Mouse (Mus musculus) heart, embryonic 14.5 days (tissue): ENCODE data around the gene Coq10a. TPM values are rescaled to one million over a fixed set of nuclear protein-coding genes. Genes with fewer than 3 reads are reported as not detected.
A peak's percentile ranks its signal among the peaks of the same experiment; 100 is the strongest.
"Not testable (repeated sequence)": the region's sequence is repeated elsewhere in the genome, so short reads cannot be mapped to it uniquely, and the experiment has no call there.

Experiments
- ATAC-seq: fragments of 200-750 bp; cut with Nextera tagmentation; 2 replicates; pipeline ENCODE4 v1.8.0; 2017; ENCODE audit warnings: low read depth, moderate TSS enrichment; ENCODE audit not compliant: insufficient number of reproducible peaks, insufficient read depth, low FRiP score
- H3K27ac ChIP-seq, 2 experiments: fragments of 200-500 bp in 1 of 2; fragments of 300-500 bp in 1 of 2; sonication (generic) in 1 of 2; replicated peaks in 1 of 2; 2 replicates each; pipeline ENCODE4 v1.5.1; 2012 to 2014; ENCODE audit warnings: low read depth in 2 of 2, low read length in 2 of 2, control low read depth in 1 of 2, mild to moderate bottlenecking in 1 of 2, mixed read lengths in 1 of 2; ENCODE audit not compliant: control insufficient read depth in 1 of 2, insufficient read depth in 1 of 2
- H3K27me3 ChIP-seq: fragments of 300-500 bp; sonication (generic); 2 replicates; pipeline ENCODE4 v1.6.1; 2014; ENCODE audit warnings: mild to moderate bottlenecking, low read length, control low read depth; ENCODE audit not compliant: control insufficient read depth, insufficient read depth
- H3K36me3 ChIP-seq: fragments of 300-500 bp; sonication (generic); 2 replicates; pipeline ENCODE4 v1.6.1; 2014; ENCODE audit warnings: mild to moderate bottlenecking, control low read depth, low read length, mixed read lengths; ENCODE audit not compliant: control insufficient read depth, insufficient read depth
- H3K4me1 ChIP-seq, 2 experiments: fragments of 200-500 bp in 1 of 2; fragments of 300-500 bp in 1 of 2; sonication (generic) in 1 of 2; 2 replicates each; pipeline ENCODE4 v1.6.1; 2012 to 2014; ENCODE audit warnings: low read length in 2 of 2, control low read depth in 1 of 2, mixed read lengths in 1 of 2; ENCODE audit not compliant: control insufficient read depth in 2 of 2, insufficient read depth in 2 of 2
- H3K4me2 ChIP-seq: fragments of 300-500 bp; sonication (generic); 2 replicates; pipeline ENCODE4 v1.6.1; 2014; ENCODE audit warnings: mild to moderate bottlenecking, low read length
- H3K4me3 ChIP-seq, 2 experiments: fragments of 200-500 bp in 1 of 2; fragments of 300-500 bp in 1 of 2; sonication (generic) in 1 of 2; 2 replicates each; pipeline ENCODE4 v1.5.1; 2012 to 2014; ENCODE audit warnings: low read length in 2 of 2, mild to moderate bottlenecking in 2 of 2, control low read depth in 1 of 2, low read depth in 1 of 2, moderate library complexity in 1 of 2; ENCODE audit not compliant: control insufficient read depth in 1 of 2, insufficient read depth in 1 of 2
- H3K9ac ChIP-seq: fragments of 300-500 bp; sonication (generic); 2 replicates; pipeline ENCODE4 v1.6.1; 2014; ENCODE audit warnings: mild to moderate bottlenecking, low read length
- H3K9me3 ChIP-seq: fragments of 300-500 bp; sonication (generic); 2 replicates; pipeline ENCODE4 v1.6.1; 2016; ENCODE audit warnings: low read length, control low read depth; ENCODE audit not compliant: control insufficient read depth
- WGBS: fragments of 180-500 bp; shearing (Covaris S2); extraction: QIAGEN DNeasy Blood & Tissue Kit; methylation state at CpG from one replicate; pipeline ENCODE4 v1.1.7; 2014; 5-methylcytosine and 5-hydroxymethylcytosine counted together
- polyA plus RNA-seq: library from polyadenylated mRNA; unstranded; fragments of >200 nt; fragmentation: Nextera tagmentation; extraction: Ambion mirVana; gene quantifications from 2 replicates; pipeline ENCODE4 v1.2.1, GENCODE M21; 2014

The Coq10a gene
- polyA plus RNA-seq, 1 experiment from 2014 or later = 23.5 TPM

DNA sequence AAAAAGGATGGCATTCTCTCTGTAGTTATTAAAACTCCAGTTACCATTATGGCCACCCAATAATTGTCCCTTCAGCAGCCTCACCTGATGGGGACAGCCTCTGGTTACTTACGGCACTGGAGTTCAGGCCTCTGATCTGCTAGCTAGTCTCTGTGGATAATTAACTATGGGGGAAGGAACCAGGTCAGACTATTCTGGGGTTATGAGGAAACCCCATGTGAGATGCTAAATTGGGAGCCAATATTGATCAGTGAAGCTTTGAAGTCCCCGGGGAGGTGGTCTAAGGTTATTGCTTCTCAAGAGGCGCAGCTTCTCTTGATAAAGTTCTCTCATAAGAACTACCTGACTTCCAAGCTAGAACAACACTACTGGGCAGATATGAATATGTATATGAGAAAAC lies 32.6 kb downstream of the Coq10a start:
- Histone ChIP-seq H3K36me3 (peaks cover 10% of the 10 kb centered on the region; the same call in 1 of the 2 replicates), H3K27me3 (no peaks in the 10 kb centered on the region), H3K9me3 (no peaks in the 10 kb centered on the region), H3K9ac (no peak overlapping the region), H3K27ac (peak overlapping the region; percentile 41 to 96; a peak in 1 of 4 replicates), H3K4me1 (peaks cover 8 to 29% of the 10 kb centered on the region in 2 experiments), H3K4me3 (no peak overlapping the region), H3K4me2 (no peak overlapping the region)
- 83% methylated on average over 3 of the region's 3 CpGs for whole genome bisulfite sequencing
- ATAC-seq = no peak

DNA sequence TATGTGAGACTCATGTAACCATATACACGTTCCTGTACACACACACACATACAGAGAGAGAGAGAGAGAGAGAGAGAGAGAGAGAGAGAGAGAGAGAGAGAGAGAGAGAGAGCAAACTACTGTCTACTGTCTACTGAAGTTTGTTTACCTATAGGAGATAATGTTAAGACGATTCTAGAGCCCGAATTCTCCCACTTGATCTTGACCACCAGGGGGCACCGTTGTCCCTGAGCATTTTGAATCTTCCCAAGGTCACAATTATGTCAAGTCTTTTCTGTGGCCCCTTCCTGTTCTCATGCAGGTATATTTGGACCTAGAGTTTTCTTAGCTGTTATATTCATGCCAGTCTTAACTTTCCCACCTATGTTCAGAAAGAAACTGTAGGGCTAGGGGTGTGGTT lies 33.2 kb downstream of the Coq10a start:
- WGBS = 2% methylated on average over 4 of the region's 4 CpGs
- H3K27ac ChIP-seq = peak overlapping the region; percentile 41 to 96; a peak in 2 of 4 replicates
- H3K4me3 ChIP-seq = no peak overlapping the region
- peaks cover 10% of the 10 kb centered on the region; the same call in 1 of the 2 replicates for H3K36me3 ChIP-seq
- ATAC-seq = no peak
- H3K9ac ChIP-seq = no peak overlapping the region
- H3K4me1 ChIP-seq = peaks cover 8 to 27% of the 10 kb centered on the region in 2 experiments
- no peaks in the 10 kb centered on the region for H3K9me3 ChIP-seq
- no peak overlapping the region for H3K4me2 ChIP-seq
- H3K27me3 ChIP-seq = no peaks in the 10 kb centered on the region

DNA sequence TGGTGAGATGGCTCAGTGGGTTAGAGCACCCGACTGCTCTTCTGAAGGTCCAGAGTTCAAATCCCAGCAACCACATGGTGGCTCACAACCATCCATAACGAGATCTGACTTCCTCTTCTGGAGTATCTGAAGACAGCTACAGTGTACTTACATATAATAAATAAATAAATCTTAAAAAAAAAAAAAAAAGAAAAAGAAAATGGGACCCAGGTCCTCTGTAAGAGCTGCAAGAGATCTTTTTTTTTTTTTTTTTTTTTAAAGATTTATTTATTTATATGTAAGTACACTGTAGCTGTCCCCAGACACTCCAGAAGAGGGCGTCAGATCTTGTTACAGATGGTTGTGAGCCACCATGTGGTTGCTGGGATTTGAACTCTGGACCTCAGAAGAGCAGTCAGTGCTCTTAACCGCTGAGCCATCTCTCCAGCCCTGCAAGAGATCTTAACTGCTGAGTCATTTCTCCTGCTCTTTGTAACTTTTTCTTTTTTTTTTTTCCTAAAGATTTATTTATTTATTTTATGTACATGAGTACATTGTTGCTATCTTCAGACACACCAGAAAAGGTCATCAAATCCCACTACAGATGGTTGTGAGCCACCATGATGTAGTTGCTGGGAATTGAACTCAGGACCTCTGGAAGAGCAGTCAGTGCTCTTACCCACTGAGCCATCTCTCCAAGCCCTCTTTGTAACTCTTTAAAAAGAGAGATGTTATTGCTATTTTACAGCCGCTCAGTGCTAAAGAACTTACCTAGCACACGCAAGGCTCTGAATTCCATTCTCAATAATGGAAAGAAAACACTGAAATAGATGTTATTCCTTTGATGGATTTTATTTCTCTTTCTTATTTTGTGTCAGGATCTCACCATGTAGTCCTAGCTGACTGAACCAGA lies 36.2 kb downstream of the Coq10a start:
- not testable (repeated sequence) for H3K9me3 ChIP-seq, H3K9ac ChIP-seq, H3K27ac ChIP-seq, H3K4me2 ChIP-seq, ATAC-seq, H3K27me3 ChIP-seq, H3K4me3 ChIP-seq
- 75% methylated on average over 6 of the region's 6 CpGs for WGBS
- peaks cover 5 to 10% of the 10 kb centered on the region in 2 experiments; a peak in 3 of 4 replicates for H3K4me1 ChIP-seq
- peaks cover 16% of the 10 kb centered on the region for H3K36me3 ChIP-seq

DNA sequence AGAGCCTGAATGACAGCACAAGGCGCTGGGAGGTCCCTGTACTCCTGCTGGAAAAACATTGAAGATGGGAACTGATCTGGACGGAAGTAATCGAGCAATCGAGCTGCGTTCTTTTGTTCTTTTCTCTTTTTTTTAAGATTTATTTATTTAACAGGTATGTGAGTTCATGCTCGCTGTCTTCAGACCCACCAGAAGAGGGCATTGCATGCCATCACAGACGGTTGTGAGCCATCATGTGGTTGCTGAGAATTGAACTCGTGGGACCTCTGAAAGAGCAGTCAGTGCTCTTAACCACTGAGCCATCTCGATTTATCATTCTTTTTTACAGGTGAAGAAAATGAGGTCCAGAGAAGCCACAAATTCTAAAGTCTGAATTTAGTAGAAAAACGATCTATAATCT lies 41.2 kb downstream of the Coq10a start:
- WGBS = 91% methylated on average over 10 of the region's 10 CpGs
- ATAC-seq = no peak

DNA sequence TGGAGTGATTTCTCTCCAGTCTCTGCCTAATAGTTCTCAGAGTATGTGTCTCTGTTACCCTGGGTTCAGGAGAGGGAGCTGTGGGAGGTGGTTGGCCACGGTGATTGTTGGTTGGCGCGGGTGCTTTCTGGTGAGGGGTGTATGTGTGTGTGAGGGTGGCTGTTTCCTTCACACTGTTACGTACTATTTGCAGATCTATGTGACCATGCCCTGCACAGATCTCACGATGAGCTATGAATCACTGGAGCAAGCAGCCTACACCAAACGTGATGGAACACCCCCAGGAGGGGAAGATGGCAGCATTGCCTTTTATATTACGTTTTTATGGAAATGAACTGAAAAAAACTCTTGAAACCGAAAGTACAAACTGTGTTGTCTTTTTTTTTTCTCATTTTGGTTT lies 42.0 kb downstream of the Coq10a start:
- Histone ChIP-seq H3K9ac (no peak overlapping the region), H3K9me3 (no peaks in the 10 kb centered on the region), H3K4me2 (no peak overlapping the region), H3K4me3 (no peak overlapping the region), H3K36me3 (peaks cover 49% of the 10 kb centered on the region), H3K27me3 (no peaks in the 10 kb centered on the region), H3K27ac (no peak overlapping the region), H3K4me1 (peaks cover 5 to 10% of the 10 kb centered on the region in 2 experiments)
- no peak for ATAC-seq
- WGBS = 91% methylated on average over 8 of the region's 8 CpGs

More for the DNA sequence above, 41.2 kb downstream of the Coq10a start:
- Histone ChIP-seq H3K36me3 (peaks cover 49% of the 10 kb centered on the region), H3K4me1 (peaks cover 5 to 9% of the 10 kb centered on the region in 2 experiments), H3K9ac (no peak overlapping the region), H3K4me3 (no peak overlapping the region), H3K4me2 (no peak overlapping the region), H3K9me3 (no peaks in the 10 kb centered on the region), H3K27ac (no peak overlapping the region), H3K27me3 (no peaks in the 10 kb centered on the region)

DNA sequence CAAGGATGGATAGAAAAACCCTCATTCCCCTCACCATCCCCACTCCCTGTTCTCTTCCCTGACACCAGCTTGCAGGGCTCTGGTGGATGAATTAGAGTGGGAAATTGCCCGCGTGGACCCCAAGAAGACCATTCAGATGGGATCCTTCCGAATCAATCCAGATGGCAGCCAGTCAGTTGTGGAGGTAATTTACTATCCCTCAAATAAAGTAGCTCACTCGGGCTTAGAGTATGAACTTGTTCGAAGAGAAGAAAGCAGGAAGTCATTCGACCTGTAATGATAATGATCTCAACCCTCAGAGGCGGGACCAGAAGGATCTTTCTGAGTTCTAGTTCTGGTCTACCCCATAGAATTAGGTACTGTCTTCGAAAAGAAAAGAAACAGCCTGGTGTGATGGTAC lies 45.3 kb downstream of the Coq10a start:
- WGBS = 78% methylated on average over 8 of the region's 8 CpGs
- no peaks in the 10 kb centered on the region for H3K27me3 ChIP-seq
- H3K27ac ChIP-seq = no peak overlapping the region
- peak overlapping the region; percentile 73 for H3K4me2 ChIP-seq
- peak overlapping the region; percentile 96 for H3K9ac ChIP-seq
- peaks cover 7 to 17% of the 10 kb centered on the region in 2 experiments for H3K4me1 ChIP-seq
- no peak for ATAC-seq
- H3K36me3 ChIP-seq = peaks cover 68% of the 10 kb centered on the region
- no peaks in the 10 kb centered on the region for H3K9me3 ChIP-seq
- peak overlapping the region; percentile 82 to 87 for H3K4me3 ChIP-seq

DNA sequence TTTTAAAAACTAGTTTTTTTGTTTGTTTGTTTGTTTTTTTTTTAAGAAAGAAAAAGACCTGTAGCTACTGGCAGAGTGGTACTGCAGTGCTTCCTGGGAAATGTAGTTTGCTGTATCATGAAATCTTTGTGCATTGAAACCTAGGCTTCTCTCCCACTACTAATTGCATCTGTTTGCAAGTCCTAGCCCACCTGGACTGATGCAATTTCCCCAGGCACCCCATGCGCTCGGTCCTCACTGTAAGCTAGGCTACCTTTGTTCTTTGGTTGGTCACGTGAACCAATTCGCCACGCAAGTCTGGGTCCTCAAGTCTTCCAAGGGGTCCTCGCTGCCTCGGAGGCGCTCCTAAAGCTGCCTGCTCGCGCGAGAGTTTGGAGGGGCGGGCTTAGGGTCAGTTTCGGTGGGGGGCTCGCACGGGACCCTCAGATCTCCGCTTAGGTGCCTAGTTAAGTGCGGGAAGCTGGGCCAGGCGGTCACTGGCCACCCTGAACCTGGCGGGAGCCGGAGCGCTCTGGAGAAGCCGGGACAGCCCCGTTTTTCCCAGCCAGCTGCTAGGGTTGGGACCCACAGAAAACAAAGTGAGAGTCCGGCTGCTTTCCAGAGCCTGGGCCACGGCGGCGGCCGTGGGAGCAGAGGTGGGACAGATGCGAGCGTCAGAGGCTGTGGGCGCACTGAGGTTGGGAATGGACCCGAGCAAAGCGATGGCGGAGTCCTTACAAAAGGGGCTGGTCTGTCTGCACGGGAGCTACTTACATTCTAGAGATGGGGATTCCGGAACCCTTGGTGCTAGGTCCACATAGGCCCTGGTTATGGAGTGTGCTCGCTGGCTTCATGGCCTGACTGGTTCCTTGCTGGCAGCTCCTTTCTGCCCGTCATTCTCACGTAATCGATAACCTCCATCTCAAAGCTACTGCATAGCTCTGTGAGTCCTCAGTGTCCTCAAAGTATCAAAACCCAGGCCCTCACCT lies 46.4 kb downstream of the Coq10a start, which contains the start of gene Cnpy2:
Gene Cnpy2, plus strand, starts transcription at position 319 of the 968 bp plus-strand sequence.
- H3K4me2 ChIP-seq = peak within 1 kb of the TSS; percentile 73
- peak within 1 kb of the TSS; percentile 88 to 96 for H3K27ac ChIP-seq
- peaks cover 68% of the 10 kb centered on the region for H3K36me3 ChIP-seq
- peak within 1 kb of the TSS; percentile 82 to 87 for H3K4me3 ChIP-seq
- no peaks in the 10 kb centered on the region for H3K9me3 ChIP-seq
- no peaks in the 10 kb centered on the region for H3K27me3 ChIP-seq
- peak; percentile 87 for ATAC-seq
- peak within 1 kb of the TSS; percentile 96 for H3K9ac ChIP-seq
- under 1% methylated on average over 40 of the region's 40 CpGs for WGBS
- peaks cover 7 to 17% of the 10 kb centered on the region in 2 experiments for H3K4me1 ChIP-seq
